Mouse (Mus musculus): ENCODE data around the gene Rnf135. TPM values are rescaled to one million over a fixed set of nuclear protein-coding genes. Genes with fewer than 3 reads are reported as not detected.
"Not testable (repeated sequence)": the region's sequence is repeated elsewhere in the genome, so short reads cannot be mapped to it uniquely, and the experiment has no call there.

Rnf135 gene
- polyA plus RNA-seq (2016; fragmentation: Nextera tagmentation; extraction: Ambion mirVana), result 2.8 and 2.9 TPM in 2 replicates

- peak within 1 kb of the TSS; percentile 55 for H3K4me3 ChIP-seq (replicated peaks)
- no peaks in the 10 kb centered on the region for H3K27me3 ChIP-seq
- H3K9me3 ChIP-seq, result no peaks in the 10 kb centered on the region
- ATAC-seq (ENCODE audit: low FRiP score), result 0 out of 2 replicates have a peak, but pooled peaks have one; percentile 58
- H3K9ac ChIP-seq, result peak within 1 kb of the TSS; percentile 59
- no peaks in the 10 kb centered on the region for H3K36me3 ChIP-seq (replicated peaks)
- no peak within 1 kb of the TSS for H3K27ac ChIP-seq
- peak within 1 kb of the TSS; percentile 74 for H3K4me2 ChIP-seq
- H3K4me1 ChIP-seq, result peaks cover 7% of the 10 kb centered on the region
- WGBS, result 2% methylated on average over 33 of the region's 33 CpGs
Observed at GRCm38 (mm10) chr11:80183705-80184255, at the start of gene Rnf135. TSS of gene Rnf135 (plus strand) at chr11:80183851.

DNA sequence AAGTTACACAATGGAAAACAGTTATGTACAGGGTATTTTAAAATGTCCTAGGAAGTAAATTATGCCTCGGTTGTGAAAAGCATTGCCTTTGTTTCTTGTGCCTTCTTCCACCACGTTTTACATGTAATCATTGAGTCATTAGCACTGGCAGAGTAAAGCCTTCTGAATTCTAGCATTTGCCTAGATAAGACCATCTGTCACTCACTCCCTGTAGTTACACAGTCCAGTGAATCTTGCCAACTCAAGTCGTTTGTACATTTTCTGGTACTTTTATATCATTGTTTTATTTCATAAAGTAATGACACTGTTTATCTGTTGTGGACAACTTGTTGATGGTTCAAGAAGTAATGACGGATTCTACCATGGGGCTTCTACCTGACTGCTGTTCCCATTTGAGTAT, 48.9 kb upstream of the Rnf135 start:
- H3K27me3 ChIP-seq, result no peaks in the 10 kb centered on the region
- no peak overlapping the region for H3K4me3 ChIP-seq (replicated peaks)
- no peak overlapping the region for H3K27ac ChIP-seq
- no peaks in the 10 kb centered on the region for H3K9me3 ChIP-seq
- H3K4me1 ChIP-seq, result no peaks in the 10 kb centered on the region
- H3K36me3 ChIP-seq (replicated peaks), result peaks cover 69% of the 10 kb centered on the region
- ATAC-seq (ENCODE audit: low FRiP score), result no peak
- 77% methylated on average over 4 of the region's 4 CpGs for WGBS
- no peak overlapping the region for H3K9ac ChIP-seq
- no peak overlapping the region for H3K4me2 ChIP-seq

DNA sequence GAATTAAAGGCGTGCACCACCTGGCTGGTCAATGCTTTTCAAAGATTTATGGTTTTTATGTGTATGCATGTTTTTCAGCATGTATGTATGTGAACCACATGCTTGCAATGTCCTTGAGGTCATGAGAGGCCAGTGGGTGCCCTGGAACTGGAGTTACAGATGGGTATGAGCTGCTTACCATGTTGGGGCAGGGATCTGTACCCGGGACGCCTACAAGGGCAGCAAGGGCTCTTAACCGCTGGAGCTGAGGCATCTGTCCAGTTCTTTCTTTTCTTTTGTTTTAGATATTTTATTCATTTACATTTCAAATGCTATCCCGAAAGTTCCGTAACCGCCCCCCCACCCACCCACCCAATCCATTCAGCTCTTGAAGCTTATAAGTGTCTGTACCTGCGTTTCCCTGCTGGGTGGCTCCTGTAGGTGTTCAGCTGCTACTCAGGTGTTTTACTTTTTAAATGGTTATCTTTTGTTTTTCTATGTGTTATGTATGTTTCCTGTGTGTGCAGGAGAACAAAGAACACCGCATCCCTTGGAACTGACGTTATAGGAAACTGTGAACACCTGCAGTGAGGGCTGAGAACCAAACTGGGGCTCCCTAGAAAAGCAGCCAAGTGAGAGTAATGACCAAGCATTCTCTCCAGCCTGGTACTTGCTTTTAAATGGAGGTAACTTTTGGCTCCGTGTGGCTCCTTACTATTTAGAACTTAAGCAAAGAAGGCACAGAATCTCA, 47.5 kb upstream of the Rnf135 start:
- 85% methylated on average over 11 of the region's 11 CpGs for WGBS
- Histone ChIP-seq H3K36me3 (replicated peaks) (peaks cover 68% of the 10 kb centered on the region), H3K27ac (no peak overlapping the region), H3K4me2 (no peak overlapping the region), H3K9ac (no peak overlapping the region), H3K27me3 (no peaks in the 10 kb centered on the region), H3K9me3 (no peaks in the 10 kb centered on the region), H3K4me1 (peaks cover 6% of the 10 kb centered on the region), H3K4me3 (replicated peaks) (no peak overlapping the region)
- no peak for ATAC-seq (ENCODE audit: low FRiP score)

GRCm38 (mm10) chr11:80136786-80137185, 46.9 kb upstream of the Rnf135 start:
- peaks cover 63% of the 10 kb centered on the region for H3K36me3 ChIP-seq (replicated peaks)
- ATAC-seq (ENCODE audit: low FRiP score), result no peak
- 91% methylated on average over 13 of the region's 13 CpGs for WGBS

DNA sequence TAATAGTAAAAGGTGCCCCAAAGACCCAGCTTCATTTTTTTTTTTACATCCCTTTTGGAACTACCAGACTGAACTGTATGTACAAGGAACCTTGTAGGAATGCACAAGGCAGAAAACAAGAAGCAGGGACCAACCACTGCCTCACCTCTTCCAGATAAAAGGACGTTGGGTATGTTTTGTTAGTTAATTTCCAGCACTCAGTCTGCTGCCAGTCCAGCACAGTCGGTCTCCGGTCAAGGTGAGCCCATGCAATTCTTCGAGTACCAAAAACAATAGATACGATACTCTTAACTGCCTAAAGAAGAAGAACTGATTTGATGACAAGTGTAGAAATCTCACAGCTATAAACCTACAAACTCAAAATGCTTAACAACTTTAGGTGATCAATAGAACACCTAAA, 45.9 kb upstream of the Rnf135 start:
- no peak overlapping the region for H3K9ac ChIP-seq
- H3K9me3 ChIP-seq, result no peaks in the 10 kb centered on the region
- no peak for ATAC-seq (ENCODE audit: low FRiP score)
- no peak overlapping the region for H3K4me3 ChIP-seq (replicated peaks)
- WGBS, result 89% methylated on average over 5 of the region's 5 CpGs
- no peak overlapping the region for H3K4me2 ChIP-seq
- peaks cover 54% of the 10 kb centered on the region for H3K36me3 ChIP-seq (replicated peaks)
- peaks cover 11% of the 10 kb centered on the region for H3K4me1 ChIP-seq
- H3K27me3 ChIP-seq, result no peaks in the 10 kb centered on the region
- H3K27ac ChIP-seq, result no peak overlapping the region

More at GRCm38 (mm10) chr11:80136786-80137185, 46.9 kb upstream of the Rnf135 start:
- Histone ChIP-seq H3K9ac (no peak overlapping the region), H3K4me2 (no peak overlapping the region), H3K27ac (no peak overlapping the region), H3K27me3 (no peaks in the 10 kb centered on the region), H3K4me3 (replicated peaks) (no peak overlapping the region), H3K4me1 (peaks cover 7% of the 10 kb centered on the region), H3K9me3 (no peaks in the 10 kb centered on the region)

- H3K9ac ChIP-seq, result peak within 1 kb of the TSS; percentile 76
- H3K36me3 ChIP-seq (replicated peaks), result peaks cover 24% of the 10 kb centered on the region
- WGBS, result under 1% methylated on average over 40 of the region's 40 CpGs
- peak within 1 kb of the TSS; percentile 72 for H3K4me2 ChIP-seq
- H3K27ac ChIP-seq, result peak within 1 kb of the TSS; percentile 77
- H3K4me1 ChIP-seq, result peaks cover 15% of the 10 kb centered on the region
- H3K4me3 ChIP-seq (replicated peaks), result peak within 1 kb of the TSS; percentile 69
- no peaks in the 10 kb centered on the region for H3K9me3 ChIP-seq
- peak; percentile 91 for ATAC-seq (ENCODE audit: low FRiP score)
- no peaks in the 10 kb centered on the region for H3K27me3 ChIP-seq
Observed at GRCm38 (mm10) chr11:80141825-80142521, 41.7 kb upstream of the Rnf135 start, which contains the start of gene Tefm. TSS of gene Tefm (minus strand) at chr11:80142175.

DNA sequence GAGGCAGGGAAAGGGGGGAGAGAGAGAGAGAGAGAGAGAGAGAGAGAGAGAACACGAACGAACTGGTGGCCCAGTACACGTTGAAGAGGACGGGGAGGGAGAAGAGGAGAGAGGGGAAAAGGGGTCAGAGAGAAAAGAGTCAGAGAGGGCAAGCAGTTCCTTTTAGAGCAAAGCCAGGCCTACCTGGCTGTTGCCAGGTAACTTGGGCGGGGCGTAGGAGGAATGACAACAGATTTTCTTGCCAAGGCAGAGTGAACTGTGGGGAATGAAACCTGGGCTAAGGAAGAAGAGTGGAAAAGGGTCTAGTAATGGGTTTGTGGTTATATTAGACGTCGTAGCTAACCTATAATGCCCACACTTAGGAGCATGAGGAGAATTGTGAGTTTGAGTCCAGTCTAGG, 40.8 kb upstream of the Rnf135 start:
- Histone ChIP-seq H3K9me3 (no peaks in the 10 kb centered on the region), H3K4me1 (peaks cover 15% of the 10 kb centered on the region), H3K4me3 (replicated peaks) (peak overlapping the region; percentile 69), H3K36me3 (replicated peaks) (peaks cover 18% of the 10 kb centered on the region), H3K4me2 (peak overlapping the region; percentile 72), H3K27ac (no peak overlapping the region), H3K9ac (peak overlapping the region; percentile 76), H3K27me3 (no peaks in the 10 kb centered on the region)
- 47% methylated on average over 8 of the region's 8 CpGs for WGBS
- no peak for ATAC-seq (ENCODE audit: low FRiP score)

DNA sequence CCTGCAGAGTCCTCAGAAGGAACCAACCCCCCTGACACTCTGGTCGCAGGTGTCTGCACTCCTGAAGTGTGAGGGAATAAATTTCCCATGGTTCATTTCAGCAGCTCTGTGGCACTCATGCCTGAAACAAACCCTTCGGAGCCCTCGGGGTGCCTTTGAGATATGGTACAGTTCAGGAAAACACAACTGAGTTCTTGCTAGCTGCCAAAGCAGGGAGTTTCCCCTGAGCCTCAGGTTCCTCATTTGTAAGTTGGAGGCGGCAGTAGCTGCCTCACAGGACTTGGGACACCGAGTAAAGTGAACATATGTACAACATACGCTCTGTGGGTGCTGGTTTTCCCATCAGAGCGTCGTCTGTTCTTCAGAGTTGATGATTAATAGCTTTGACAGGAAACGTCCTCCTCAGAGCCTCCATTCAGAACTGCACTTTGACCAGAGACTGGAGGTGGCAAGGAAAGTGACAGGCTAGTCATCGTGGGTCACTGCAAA, 37.8 kb upstream of the Rnf135 start:
- no peak overlapping the region for H3K4me2 ChIP-seq
- no peak overlapping the region for H3K9ac ChIP-seq
- H3K27me3 ChIP-seq, result no peaks in the 10 kb centered on the region
- no peak overlapping the region for H3K27ac ChIP-seq
- no peak for ATAC-seq (ENCODE audit: low FRiP score)
- no peak overlapping the region for H3K4me3 ChIP-seq (replicated peaks)
- no peaks in the 10 kb centered on the region for H3K9me3 ChIP-seq
- WGBS, result 72% methylated on average over 10 of the region's 10 CpGs
- no peaks in the 10 kb centered on the region for H3K36me3 ChIP-seq (replicated peaks)
- peaks cover 12% of the 10 kb centered on the region for H3K4me1 ChIP-seq

DNA sequence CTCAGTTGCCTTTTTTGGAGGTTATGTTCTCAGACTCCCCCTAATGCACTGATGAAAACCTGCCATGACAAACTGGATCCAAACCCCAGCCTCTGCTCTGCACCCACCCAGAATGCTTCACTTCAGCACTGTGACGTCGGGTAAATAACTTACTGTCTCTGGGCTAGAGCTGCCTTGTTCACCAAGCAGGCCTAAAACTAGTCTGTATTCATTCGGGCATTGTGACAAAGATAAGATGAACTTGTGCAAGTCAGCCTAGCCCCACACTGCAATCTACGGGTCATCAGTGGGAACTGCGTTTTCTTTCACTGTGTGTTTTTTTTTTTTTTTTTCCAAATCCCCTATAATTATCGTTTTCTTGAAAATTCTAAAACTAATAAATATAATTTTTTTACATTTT, 35.9 kb upstream of the Rnf135 start:
- peaks cover 10% of the 10 kb centered on the region for H3K27me3 ChIP-seq
- H3K4me1 ChIP-seq, result peaks cover 5% of the 10 kb centered on the region
- H3K9me3 ChIP-seq, result no peaks in the 10 kb centered on the region
- H3K9ac ChIP-seq, result no peak overlapping the region
- no peak overlapping the region for H3K4me3 ChIP-seq (replicated peaks)
- 77% methylated on average over 6 of the region's 6 CpGs for WGBS
- no peak overlapping the region for H3K27ac ChIP-seq
- no peaks in the 10 kb centered on the region for H3K36me3 ChIP-seq (replicated peaks)
- ATAC-seq (ENCODE audit: low FRiP score), result no peak
- no peak overlapping the region for H3K4me2 ChIP-seq

- WGBS, result 68% methylated on average over 1 of the region's 1 CpGs
Observed at GRCm38 (mm10) chr11:80148313-80148712, 35.3 kb upstream of the Rnf135 start.

GRCm38 (mm10) chr11:80148974-80149373, 34.7 kb upstream of the Rnf135 start:
- peaks cover 22% of the 10 kb centered on the region for H3K27me3 ChIP-seq
- not testable (repeated sequence) for H3K9me3 ChIP-seq; H3K4me3 ChIP-seq (replicated peaks); H3K27ac ChIP-seq; H3K36me3 ChIP-seq (replicated peaks); H3K4me2 ChIP-seq; H3K9ac ChIP-seq; H3K4me1 ChIP-seq; ATAC-seq (ENCODE audit: low FRiP score)
- 80% methylated on average over 2 of the region's 4 CpGs for WGBS

More at GRCm38 (mm10) chr11:80148313-80148712, 35.3 kb upstream of the Rnf135 start:
- Histone ChIP-seq H3K4me1 (no peaks in the 10 kb centered on the region), H3K4me2 (no peak overlapping the region), H3K9ac (no peak overlapping the region), H3K27me3 (peaks cover 16% of the 10 kb centered on the region), H3K4me3 (replicated peaks) (no peak overlapping the region), H3K27ac (no peak overlapping the region), H3K36me3 (replicated peaks) (no peaks in the 10 kb centered on the region), H3K9me3 (no peaks in the 10 kb centered on the region)
- no peak for ATAC-seq (ENCODE audit: low FRiP score)

DNA sequence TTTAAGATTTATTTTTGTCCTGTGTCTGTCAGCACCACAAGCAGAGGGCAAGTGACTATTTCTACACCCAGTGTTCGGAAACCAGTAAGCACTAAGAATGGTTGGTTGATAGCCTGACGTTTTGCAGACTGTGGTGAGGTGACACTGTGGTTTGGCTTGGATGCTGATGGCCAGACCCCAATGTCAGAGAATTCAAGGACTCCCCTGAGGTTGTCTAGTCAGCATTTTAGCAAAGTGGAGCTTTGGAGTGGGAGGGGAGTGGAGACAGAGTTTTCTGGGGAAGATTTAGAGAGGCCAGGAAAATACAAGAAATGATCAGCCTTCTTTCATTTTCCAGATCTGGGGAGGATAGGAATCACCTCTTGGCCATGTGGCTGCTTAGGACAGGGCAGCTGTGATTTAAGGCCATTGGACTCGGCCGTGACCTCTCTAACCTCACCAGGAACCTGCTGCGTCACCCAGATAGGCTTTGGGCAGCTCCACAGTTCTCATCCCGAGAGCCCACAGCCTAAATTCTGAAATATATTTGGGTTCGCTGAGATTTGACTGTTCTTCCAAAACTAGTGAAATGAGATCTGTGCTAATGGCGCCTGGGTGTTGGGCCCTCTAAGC, 34.1 kb upstream of the Rnf135 start:
- Histone ChIP-seq H3K27me3 (peaks cover 28% of the 10 kb centered on the region), H3K9ac (no peak overlapping the region), H3K4me2 (no peak overlapping the region), H3K27ac (no peak overlapping the region), H3K9me3 (no peaks in the 10 kb centered on the region), H3K4me3 (replicated peaks) (no peak overlapping the region), H3K4me1 (peaks cover 10% of the 10 kb centered on the region), H3K36me3 (replicated peaks) (no peaks in the 10 kb centered on the region)
- 84% methylated on average over 8 of the region's 8 CpGs for WGBS
- ATAC-seq (ENCODE audit: low FRiP score), result no peak

Measured in forebrain, embryonic 12.5 days (tissue).